In genomic region chr4:132346261-132346660, GRCm38 (mm10) we compare ENCODE assay signal across 15 mouse cellular contexts. TPM values are rescaled to one million over a fixed set of nuclear protein-coding genes. Genes with fewer than 3 reads are reported as not detected.
DNase-seq lines count a peak whose midpoint lies in the region; ATAC-seq lines count a peak whose summit lies in the region.
"Had no signal": no experiment of that assay in that cellular context is flagged by ENCODE, and none has a peak within 500 bp of the region (broad histone marks: within the 10 kb centered on the region; RNA-seq: fewer than 3 reads in every experiment).

No protein-coding gene starts in this region.

- 88% methylated on average over 4 of the region's 4 CpGs for WGBS in limb, embryonic 13.5 days
- WGBS in limb, embryonic 10.5 days, result 78% methylated on average over 4 of the region's 4 CpGs
- WGBS in intestine, embryonic 15.5 days, result 64% methylated on average over 4 of the region's 4 CpGs
- WGBS in kidney, embryonic 15.5 days, result 72% methylated on average over 4 of the region's 4 CpGs
- 69% methylated on average over 4 of the region's 4 CpGs for WGBS in liver, embryonic 13.5 days (ENCODE audit: insufficient replicate concordance)
- 86% methylated on average over 4 of the region's 4 CpGs for whole genome bisulfite sequencing in hindbrain, embryonic 16.5 days

- peaks cover 11% of the 10 kb centered on the region for H3K36me3 ChIP-seq in limb, embryonic 13.5 days
- H3K36me3 ChIP-seq in limb, embryonic 10.5 days, result peaks cover 39% of the 10 kb centered on the region
- peaks cover 3% of the 10 kb centered on the region for H3K36me3 ChIP-seq in intestine, embryonic 15.5 days
- peaks cover 16% of the 10 kb centered on the region for H3K36me3 ChIP-seq in kidney, embryonic 15.5 days
- peaks cover 30% of the 10 kb centered on the region for H3K36me3 ChIP-seq in liver, embryonic 13.5 days
- no peaks in the 10 kb centered on the region for H3K36me3 ChIP-seq in hindbrain, embryonic 16.5 days (ENCODE audit: control insufficient read depth, insufficient read depth, low read length)

- H3K27me3 ChIP-seq in limb, embryonic 13.5 days, result no peaks in the 10 kb centered on the region
- H3K27me3 ChIP-seq in limb, embryonic 10.5 days (ENCODE audit: low read depth, poor library complexity, severe bottlenecking), result no peaks in the 10 kb centered on the region
- no peaks in the 10 kb centered on the region for H3K27me3 ChIP-seq in intestine, embryonic 15.5 days (replicated peaks)
- H3K27me3 ChIP-seq in kidney, embryonic 15.5 days, result no peaks in the 10 kb centered on the region
- no peaks in the 10 kb centered on the region for H3K27me3 ChIP-seq in liver, embryonic 13.5 days
- no peaks in the 10 kb centered on the region for H3K27me3 ChIP-seq in hindbrain, embryonic 16.5 days (replicated peaks; ENCODE audit: control insufficient read depth, insufficient read depth, low read length)
- H3K27me3 ChIP-seq: forebrain, embryonic 12.5 days; hindbrain, embryonic 13.5 days; midbrain, embryonic 12.5 days; Patski had no signal

- H3K4me1 ChIP-seq in limb, embryonic 13.5 days, result peaks cover 31% of the 10 kb centered on the region
- H3K4me1 ChIP-seq in limb, embryonic 10.5 days, result peaks cover 27% of the 10 kb centered on the region
- H3K4me1 ChIP-seq in intestine, embryonic 15.5 days (replicated peaks), result peaks cover 25% of the 10 kb centered on the region
- H3K4me1 ChIP-seq in kidney, embryonic 15.5 days, result peaks cover 32% of the 10 kb centered on the region
- peaks cover 66% of the 10 kb centered on the region for H3K4me1 ChIP-seq in liver, embryonic 13.5 days (replicated peaks)
- H3K4me1 ChIP-seq in hindbrain, embryonic 16.5 days (ENCODE audit: control insufficient read depth, insufficient read depth, low read depth, low read length), result peaks cover 14% of the 10 kb centered on the region

- no peak overlapping the region for H3K9ac ChIP-seq in limb, embryonic 13.5 days
- no peak overlapping the region for H3K9ac ChIP-seq in intestine, embryonic 15.5 days
- no peak overlapping the region for H3K9ac ChIP-seq in kidney, embryonic 15.5 days
- peak overlapping the region; percentile 92; the same call in 1 of the 2 replicates for H3K9ac ChIP-seq in liver, embryonic 13.5 days
- no peak overlapping the region for H3K9ac ChIP-seq in hindbrain, embryonic 16.5 days (ENCODE audit: low read depth, low read length)
- H3K9ac ChIP-seq: midbrain, embryonic 12.5 days had no signal

- H3K27ac ChIP-seq in limb, embryonic 13.5 days, result no peak overlapping the region
- no peak overlapping the region for H3K27ac ChIP-seq in limb, embryonic 10.5 days
- peak overlapping the region; percentile 67 for H3K27ac ChIP-seq in intestine, embryonic 15.5 days
- H3K27ac ChIP-seq in kidney, embryonic 15.5 days, result peak overlapping the region; percentile 73
- H3K27ac ChIP-seq in liver, embryonic 13.5 days, result peak overlapping the region; percentile 39; the same call in 1 of the 2 replicates
- no peak overlapping the region for H3K27ac ChIP-seq in hindbrain, embryonic 16.5 days (ENCODE audit: low read depth, low read length)
- H3K27ac ChIP-seq: forebrain, embryonic 12.5 days; hindbrain, embryonic 13.5 days; liver, embryonic 14.5 days; midbrain, embryonic 12.5 days had no signal

- no peak for DNase-seq in limb, embryonic 10.5 days (ENCODE audit: low spot score)
- DNase-seq in liver, embryonic 13.5 days, result no peak
- DNase-seq in right cerebral cortex, postnatal 36 days (ENCODE audit: low spot score in 2 of 2), result no peak
- DNase-seq in thymus, postnatal 14 days, result no peak

- no peak for ATAC-seq in limb, embryonic 13.5 days (ENCODE audit: low FRiP score, low read depth)
- peak; percentile 50 for ATAC-seq in intestine, embryonic 15.5 days
- no peak for ATAC-seq in kidney, embryonic 15.5 days (replicated peaks; ENCODE audit: low FRiP score)
- ATAC-seq in liver, embryonic 13.5 days (ENCODE audit: low read depth), result no peak
- no peak for ATAC-seq in hindbrain, embryonic 16.5 days

- H3K4me2 ChIP-seq in limb, embryonic 13.5 days (replicated peaks), result no peak overlapping the region
- 0 out of 2 replicates have a peak overlapping the region, but pooled peaks have one; percentile 1 for H3K4me2 ChIP-seq in intestine, embryonic 15.5 days (replicated peaks)
- no peak overlapping the region for H3K4me2 ChIP-seq in kidney, embryonic 15.5 days
- H3K4me2 ChIP-seq in liver, embryonic 13.5 days, result peak overlapping the region; percentile 86
- no peak overlapping the region for H3K4me2 ChIP-seq in hindbrain, embryonic 16.5 days (ENCODE audit: low read length)
- H3K4me2 ChIP-seq: hindbrain, embryonic 13.5 days had no signal

- H3K9me3 ChIP-seq in limb, embryonic 13.5 days, result no peaks in the 10 kb centered on the region
- no peaks in the 10 kb centered on the region for H3K9me3 ChIP-seq in limb, embryonic 10.5 days (replicated peaks)
- no peaks in the 10 kb centered on the region for H3K9me3 ChIP-seq in intestine, embryonic 15.5 days
- H3K9me3 ChIP-seq in kidney, embryonic 15.5 days (replicated peaks), result no peaks in the 10 kb centered on the region
- no peaks in the 10 kb centered on the region for H3K9me3 ChIP-seq in liver, embryonic 13.5 days (replicated peaks)
- H3K9me3 ChIP-seq in hindbrain, embryonic 16.5 days (ENCODE audit: control insufficient read depth, low read length), result no peaks in the 10 kb centered on the region
- H3K9me3 ChIP-seq: forebrain, embryonic 12.5 days; heart, embryonic 10.5 days; hindbrain, embryonic 13.5 days; midbrain, embryonic 12.5 days had no signal

- H3K4me3 ChIP-seq in limb, embryonic 13.5 days, result 0 out of 2 replicates have a peak overlapping the region, but pooled peaks have one; percentile 85
- H3K4me3 ChIP-seq in limb, embryonic 10.5 days, result no peak overlapping the region
- no peak overlapping the region for H3K4me3 ChIP-seq in intestine, embryonic 15.5 days (replicated peaks)
- H3K4me3 ChIP-seq in kidney, embryonic 15.5 days (replicated peaks), result no peak overlapping the region
- 0 out of 2 replicates have a peak overlapping the region, but pooled peaks have one; percentile 81 for H3K4me3 ChIP-seq in liver, embryonic 13.5 days (replicated peaks)
- H3K4me3 ChIP-seq in hindbrain, embryonic 16.5 days (ENCODE audit: low read length), result no peak overlapping the region

RNA-seq across cellular contexts. Expression of gene Rcc1, which starts 7.1 kb away (rescaled TPM):
- 81.5 and 83.0 TPM in 2 replicates for polyA plus RNA-seq in limb, embryonic 13.5 days (2015; fragmentation: Nextera tagmentation; extraction: Ambion mirVana)
- polyA plus RNA-seq in limb, embryonic 10.5 days (2016; fragmentation: Nextera tagmentation; extraction: Ambion mirVana), result 162 and 192 TPM in 2 replicates
- 90.5 and 90.9 TPM in 2 replicates for polyA plus RNA-seq in intestine, embryonic 15.5 days (2015; fragmentation: Nextera tagmentation; extraction: Ambion mirVana)
- polyA plus RNA-seq in kidney, embryonic 15.5 days (2015; fragmentation: Nextera tagmentation; extraction: Ambion mirVana), result 88.9 and 92.7 TPM in 2 replicates
- 79.4 and 80.2 TPM in 2 replicates for polyA plus RNA-seq in liver, embryonic 13.5 days (2015; fragmentation: Nextera tagmentation; extraction: Ambion mirVana)
- 31.5 and 35.2 TPM in 2 replicates for polyA plus RNA-seq in hindbrain, embryonic 16.5 days (2015; fragmentation: Nextera tagmentation; extraction: Ambion mirVana)

RNA-seq across cellular contexts. Expression of gene Trnau1ap, which starts 16.9 kb away (rescaled TPM):
- 81.2 and 82.4 TPM in 2 replicates for polyA plus RNA-seq in limb, embryonic 13.5 days (2015; fragmentation: Nextera tagmentation; extraction: Ambion mirVana)
- 89.2 and 90.1 TPM in 2 replicates for polyA plus RNA-seq in limb, embryonic 10.5 days (2016; fragmentation: Nextera tagmentation; extraction: Ambion mirVana)
- 74.5 and 82.9 TPM in 2 replicates for polyA plus RNA-seq in intestine, embryonic 15.5 days (2015; fragmentation: Nextera tagmentation; extraction: Ambion mirVana)
- polyA plus RNA-seq in kidney, embryonic 15.5 days (2015; fragmentation: Nextera tagmentation; extraction: Ambion mirVana), result 73.6 and 80.5 TPM in 2 replicates
- polyA plus RNA-seq in liver, embryonic 13.5 days (2015; fragmentation: Nextera tagmentation; extraction: Ambion mirVana), result 43.1 and 45.3 TPM in 2 replicates
- polyA plus RNA-seq in hindbrain, embryonic 16.5 days (2015; fragmentation: Nextera tagmentation; extraction: Ambion mirVana), result 75.2 and 77.9 TPM in 2 replicates

RNA-seq across cellular contexts. Expression of gene Rab42, which starts 43.1 kb away (rescaled TPM):
- polyA plus RNA-seq in limb, embryonic 13.5 days (2015; fragmentation: Nextera tagmentation; extraction: Ambion mirVana), result 1.7 and 1.9 TPM in 2 replicates
- 0.68 and 1.4 TPM in 2 replicates for polyA plus RNA-seq in limb, embryonic 10.5 days (2016; fragmentation: Nextera tagmentation; extraction: Ambion mirVana)
- 3.6 and 3.9 TPM in 2 replicates for polyA plus RNA-seq in intestine, embryonic 15.5 days (2015; fragmentation: Nextera tagmentation; extraction: Ambion mirVana)
- 3.3 and 3.5 TPM in 2 replicates for polyA plus RNA-seq in kidney, embryonic 15.5 days (2015; fragmentation: Nextera tagmentation; extraction: Ambion mirVana)
- polyA plus RNA-seq in liver, embryonic 13.5 days (2015; fragmentation: Nextera tagmentation; extraction: Ambion mirVana), result 0.44 and 1.2 TPM in 2 replicates
- 3.9 and 4.8 TPM in 2 replicates for polyA plus RNA-seq in hindbrain, embryonic 16.5 days (2015; fragmentation: Nextera tagmentation; extraction: Ambion mirVana)
- polyA plus RNA-seq: activated CD4-positive, CD25-positive, alpha-beta regulatory T cell, adult 4 months; Patski had no signal

Comparison
In these comparisons a context has a peak if more than half of its experiments do, and no peak if none do; other contexts are left out.
1. H3K4me3 ChIP-seq: peak in limb, embryonic 13.5 days (single experiment) and liver, embryonic 13.5 days (single experiment); none in limb, embryonic 10.5 days (single experiment), intestine, embryonic 15.5 days (single experiment), kidney, embryonic 15.5 days (single experiment) and hindbrain, embryonic 16.5 days (single experiment).
2. H3K27ac ChIP-seq: peak in intestine, embryonic 15.5 days (single experiment), kidney, embryonic 15.5 days (single experiment) and liver, embryonic 13.5 days (single experiment); none in limb, embryonic 13.5 days (single experiment), limb, embryonic 10.5 days (single experiment) and hindbrain, embryonic 16.5 days (single experiment).
3. H3K4me2 ChIP-seq: peak in intestine, embryonic 15.5 days (single experiment) and liver, embryonic 13.5 days (single experiment); none in limb, embryonic 13.5 days (single experiment), kidney, embryonic 15.5 days (single experiment) and hindbrain, embryonic 16.5 days (single experiment).